Mouse (Mus musculus) spleen, adult 2 months (tissue): ENCODE measurements around the gene Tldc2.

Experiments
- CTCF ChIP-seq: fragments of 200-500 bp; IDR thresholded peaks from 2 replicates; pipeline ENCODE4 v1.5.1; 2011; ENCODE audit warnings: mild to moderate bottlenecking, inconsistent platforms; ENCODE audit not compliant: insufficient read depth, insufficient read length, insufficient replicate concordance; ENCODE audit errors: extremely low read depth
- POLR2A ChIP-seq: fragments of 200-500 bp; IDR thresholded peaks from 2 replicates; pipeline ENCODE4 v1.6.1; 2011; ENCODE audit warnings: low read depth, low read length, inconsistent platforms

- TF ChIP-seq CTCF (peak; percentile 4; the same call in 1 of the 2 replicates), POLR2A (no peak)
These were observed 30.1 kb downstream of the Tldc2 start for GRCm38 (mm10) chr2:157116964-157117363.
